Mouse (Mus musculus) erythroblast, adult 5-6 weeks (primary cell): ENCODE measurements around the gene Tnfsf8. TPM values are rescaled to one million over a fixed set of nuclear protein-coding genes. Genes with fewer than 3 reads are reported as not detected.

Source experiments
- ATAC-seq: replicated peaks from 2 replicates; pipeline ENCODE4 v1.8.0; 2016; ENCODE audit warnings: moderate number of reproducible peaks, mild to moderate bottlenecking, moderate TSS enrichment, inconsistent platforms; ENCODE audit not compliant: poor library complexity, low FRiP score, severe bottlenecking
- total RNA-seq, 2 experiments: library from RNA; stranded (forward) in 1 of 2; stranded (reverse) in 1 of 2; fragments of 150-400 nt in 1 of 2; fragments of 200-764, 138-1000 nt in 1 of 2; gene quantifications; 2 replicates each; pipeline versions ENCODE4 v1.2.3 to v1.2.4; 2015 to 2017; ENCODE audit warnings: low replicate concordance in 2 of 2

The Tnfsf8 gene
- total RNA-seq (2015; ENCODE audit: low replicate concordance) (1.9 and 2.3 TPM in 2 replicates), total RNA-seq (2017; ENCODE audit: low replicate concordance) (0.17 TPM in 1 of 2 replicates, not detected in the other)

GRCm38 (mm10) chr4:63860688-63861540, at the start of gene Tnfsf8:
Gene Tnfsf8, minus strand, starts transcription at chr4:63861347.
- no peak for ATAC-seq

GRCm38 (mm10) chr4:63908511-63908910, 47.4 kb upstream of the Tnfsf8 start:
- no peak for ATAC-seq

DNA sequence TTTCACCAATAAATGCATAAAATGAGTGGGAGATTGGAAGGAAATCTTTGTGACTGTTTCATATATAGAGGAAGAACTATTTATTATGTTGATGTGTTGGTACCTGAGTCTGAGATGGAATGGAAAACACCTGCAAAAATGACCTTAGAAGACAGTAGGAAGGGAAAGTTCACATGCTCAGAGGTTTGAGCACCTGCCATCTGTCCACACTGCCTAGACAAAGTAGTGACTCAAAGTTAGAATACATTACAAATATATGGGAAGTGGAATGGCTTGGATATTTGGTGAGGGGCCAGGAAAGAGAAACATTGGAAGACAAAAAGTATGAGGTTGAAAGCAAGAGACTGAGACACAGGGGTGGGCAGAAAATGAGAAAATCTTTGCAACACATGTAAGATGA, 46.3 kb upstream of the Tnfsf8 start:
- ATAC-seq, result no peak

GRCm38 (mm10) chr4:63906050-63906449, 44.9 kb upstream of the Tnfsf8 start:
- ATAC-seq, result no peak

DNA sequence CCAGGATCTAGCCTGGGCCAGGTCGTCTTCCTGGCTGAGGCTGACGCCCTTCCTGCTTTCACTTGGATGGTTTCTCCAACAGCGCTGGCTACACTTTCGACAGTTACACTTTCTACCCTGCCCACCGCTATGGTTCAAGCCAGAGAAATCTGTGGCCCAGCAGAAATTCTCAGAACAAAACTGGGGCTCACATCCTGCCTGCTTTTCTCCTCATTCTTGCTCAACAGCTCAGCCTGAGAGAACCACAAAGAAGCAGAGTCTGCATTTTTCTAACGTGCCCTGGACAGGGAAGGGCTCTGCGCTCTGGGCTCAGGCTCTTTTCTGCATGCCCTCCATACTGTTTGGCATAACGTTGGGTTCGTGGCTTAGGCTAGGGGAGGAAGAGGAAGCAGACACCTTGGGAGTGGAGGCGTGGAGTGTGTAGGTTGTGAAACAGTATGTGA, 38.0 kb upstream of the Tnfsf8 start:
- no peak for ATAC-seq

- ATAC-seq, result no peak
Measured at GRCm38 (mm10) chr4:63897152-63897551, 36.0 kb upstream of the Tnfsf8 start.

- no peak for ATAC-seq
Measured at GRCm38 (mm10) chr4:63886156-63886555, 25.0 kb upstream of the Tnfsf8 start.

DNA sequence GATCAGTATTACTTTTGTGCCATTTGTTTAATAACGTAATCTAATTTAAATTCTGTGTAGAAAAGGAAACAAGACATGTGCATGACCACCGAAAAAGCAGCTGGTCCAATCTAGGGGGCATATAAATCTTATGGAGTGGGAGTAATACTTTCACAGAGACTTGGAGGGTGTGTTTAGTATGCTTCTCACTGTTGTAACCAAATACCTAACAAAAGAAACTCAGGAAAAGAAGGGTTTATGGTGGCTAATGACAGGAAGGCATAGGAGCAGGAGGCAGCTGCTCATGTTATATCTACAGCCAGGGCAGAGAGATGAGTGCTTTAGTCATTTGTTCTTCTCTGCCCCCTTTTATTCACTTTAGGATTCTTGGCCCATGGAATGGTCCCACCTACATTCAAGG, 15.6 kb upstream of the Tnfsf8 start:
- ATAC-seq, result no peak

GRCm38 (mm10) chr4:63875480-63875879, 14.3 kb upstream of the Tnfsf8 start:
- no peak for ATAC-seq

GRCm38 (mm10) chr4:63870678-63871077, 9.5 kb upstream of the Tnfsf8 start:
- no peak for ATAC-seq

- ATAC-seq, result no peak
Measured at GRCm38 (mm10) chr4:63868770-63869169, 7.6 kb upstream of the Tnfsf8 start.

DNA sequence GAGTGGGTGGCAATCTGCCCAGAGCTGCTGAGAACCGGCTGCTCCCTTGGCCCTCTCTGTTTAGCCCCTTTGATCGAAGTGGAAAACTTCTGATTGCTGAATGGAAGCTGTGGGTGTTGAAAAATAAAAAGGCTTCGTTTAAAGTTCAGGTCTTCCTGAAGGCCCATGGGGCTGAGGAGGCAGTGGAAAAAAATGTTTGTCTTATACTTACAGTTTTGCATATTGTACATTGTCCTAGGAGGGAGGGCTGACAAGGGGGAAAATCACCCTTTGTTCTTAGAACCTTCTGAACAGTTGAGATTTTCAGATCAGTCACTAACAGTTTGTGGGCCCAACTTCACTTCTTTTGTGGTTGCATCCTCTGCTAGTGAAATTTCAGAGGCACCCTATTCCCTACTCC, 1.8 kb upstream of the Tnfsf8 start:
- ATAC-seq, result no peak

- ATAC-seq, result no peak
Measured at GRCm38 (mm10) chr4:63862092-63862697, 1.0 kb upstream of the Tnfsf8 start.

GRCm38 (mm10) chr4:63860236-63860635, 911 bp downstream of the Tnfsf8 start:
- no peak for ATAC-seq

DNA sequence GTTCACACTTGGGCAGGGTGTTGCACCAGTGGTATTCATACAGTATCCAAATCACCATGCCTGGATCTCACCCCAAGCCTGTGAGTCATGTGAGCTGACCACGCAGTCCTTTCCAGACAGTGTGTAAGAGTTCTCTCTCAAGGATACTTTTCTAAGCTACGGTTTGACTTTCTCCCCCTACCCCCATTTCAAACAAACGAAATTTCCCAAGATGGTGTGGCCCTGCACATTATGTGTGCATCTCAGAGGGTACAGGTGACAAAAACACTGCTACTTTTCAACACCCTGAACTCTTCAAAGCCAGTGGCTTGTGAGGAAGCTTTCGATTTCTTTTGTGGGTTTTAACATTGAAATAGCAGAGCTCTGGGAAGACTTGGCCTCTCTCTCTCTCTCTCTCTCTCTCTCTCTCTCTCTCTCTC, 1.4 kb downstream of the Tnfsf8 start:
- ATAC-seq, result no peak

DNA sequence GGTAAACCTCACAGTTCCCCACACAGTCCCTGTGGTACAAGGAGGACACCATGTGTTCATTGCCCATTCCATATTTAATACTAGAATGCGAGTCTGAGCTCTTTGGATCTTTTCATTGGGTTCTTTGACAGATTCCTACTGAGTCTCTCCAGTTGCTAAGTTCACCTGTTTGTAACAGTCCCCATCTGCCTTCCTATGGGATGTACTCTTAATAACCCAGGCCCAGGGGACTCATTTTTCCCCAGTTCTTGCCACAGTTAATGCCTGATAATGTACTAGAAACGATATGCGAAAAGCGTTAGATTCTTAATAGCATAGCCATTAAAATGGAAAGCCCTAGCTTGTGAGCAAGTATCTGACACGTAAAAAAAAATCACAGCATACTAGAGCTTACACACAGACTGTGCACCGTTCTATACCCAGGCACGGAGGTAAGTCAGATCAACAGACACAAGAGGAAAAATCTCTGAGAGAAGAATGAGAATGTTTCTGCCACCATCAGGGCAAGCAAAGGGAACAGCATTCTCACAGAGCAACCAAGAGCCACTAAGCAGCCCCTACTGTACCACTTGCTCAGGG, 2.4 kb downstream of the Tnfsf8 start:
- no peak for ATAC-seq

DNA sequence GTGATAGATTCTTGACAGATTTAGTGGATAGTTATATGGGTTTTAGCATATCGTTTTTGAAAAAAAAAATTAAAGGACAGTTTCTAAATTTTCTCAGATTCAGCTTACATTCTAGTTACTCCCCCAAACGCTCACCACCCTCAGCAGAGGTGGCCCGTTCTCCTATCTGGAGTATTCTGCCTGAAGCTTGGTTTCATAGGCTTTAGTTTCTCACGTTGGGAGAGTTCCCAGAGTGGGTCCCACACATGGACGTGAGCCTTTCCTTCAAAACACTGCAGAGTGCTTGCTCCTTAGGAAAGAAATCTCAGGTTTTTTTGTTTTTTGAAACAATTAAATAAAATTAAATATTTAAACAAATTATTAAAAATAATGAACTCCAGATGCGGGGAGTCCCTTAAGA, 4.4 kb downstream of the Tnfsf8 start:
- ATAC-seq, result no peak

DNA sequence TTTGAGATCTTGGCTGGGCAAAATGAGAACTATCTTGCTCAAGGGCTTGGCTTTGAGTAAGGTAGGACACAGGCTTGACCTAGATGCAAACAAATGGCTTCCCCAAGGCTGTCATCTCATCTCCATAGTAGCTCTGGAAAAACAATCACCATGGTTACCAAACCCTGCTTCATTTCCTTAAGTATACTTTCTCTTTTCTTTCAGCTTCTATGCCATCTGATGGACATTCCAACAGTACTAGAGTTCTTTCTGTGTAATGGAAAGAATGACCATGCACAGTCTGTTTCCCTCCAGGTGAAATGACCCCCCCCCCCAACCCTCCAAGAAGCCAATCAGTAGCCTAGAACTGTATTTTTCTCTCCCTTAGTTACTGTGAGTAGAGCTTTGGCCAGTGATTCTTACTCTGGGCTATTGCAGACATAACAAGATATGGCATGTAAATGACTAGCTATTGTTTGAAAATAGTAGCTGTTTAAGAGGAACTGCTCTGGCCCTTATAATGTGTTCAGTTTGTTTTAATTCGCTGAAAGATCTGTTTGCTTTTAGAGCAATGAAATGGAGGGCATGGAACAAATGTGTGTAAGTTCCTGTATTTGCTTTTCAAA, 7.3 kb downstream of the Tnfsf8 start:
- ATAC-seq, result no peak

DNA sequence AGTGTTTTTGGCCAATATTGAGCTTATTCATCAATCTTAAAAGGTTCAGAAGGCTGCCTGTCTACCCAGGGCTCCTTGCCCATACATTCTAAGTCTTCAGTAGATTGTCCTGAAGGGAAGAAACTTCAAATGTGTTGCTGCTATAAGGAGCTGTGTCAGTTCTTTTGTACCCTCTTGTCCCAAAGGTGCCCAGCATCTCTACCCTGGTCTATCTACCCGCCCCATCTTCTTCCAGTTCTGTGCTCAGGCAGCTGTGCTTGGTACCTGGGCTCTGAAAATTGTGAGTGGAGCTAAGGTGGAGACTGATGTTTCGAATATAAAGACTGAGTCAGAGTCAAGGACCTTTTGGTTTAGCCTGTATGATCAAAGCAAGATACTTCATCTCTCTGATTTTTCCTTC, 11.1 kb downstream of the Tnfsf8 start:
- ATAC-seq, result no peak

- ATAC-seq, result no peak
Measured at GRCm38 (mm10) chr4:63846881-63847597, 14.1 kb downstream of the Tnfsf8 start.
